Mouse (Mus musculus) kidney, postnatal 25 days (tissue): ENCODE data around the gene Col1a2.
A peak's percentile ranks its signal among the peaks of the same experiment; 100 is the strongest.

ENCODE experiments used
- DNase-seq, 2 experiments: peaks; one replicate each; pipeline ENCODE4 v3.0.0; 2021; ENCODE audit warnings: mixed read lengths in 2 of 2

The Col1a2 gene

DNA sequence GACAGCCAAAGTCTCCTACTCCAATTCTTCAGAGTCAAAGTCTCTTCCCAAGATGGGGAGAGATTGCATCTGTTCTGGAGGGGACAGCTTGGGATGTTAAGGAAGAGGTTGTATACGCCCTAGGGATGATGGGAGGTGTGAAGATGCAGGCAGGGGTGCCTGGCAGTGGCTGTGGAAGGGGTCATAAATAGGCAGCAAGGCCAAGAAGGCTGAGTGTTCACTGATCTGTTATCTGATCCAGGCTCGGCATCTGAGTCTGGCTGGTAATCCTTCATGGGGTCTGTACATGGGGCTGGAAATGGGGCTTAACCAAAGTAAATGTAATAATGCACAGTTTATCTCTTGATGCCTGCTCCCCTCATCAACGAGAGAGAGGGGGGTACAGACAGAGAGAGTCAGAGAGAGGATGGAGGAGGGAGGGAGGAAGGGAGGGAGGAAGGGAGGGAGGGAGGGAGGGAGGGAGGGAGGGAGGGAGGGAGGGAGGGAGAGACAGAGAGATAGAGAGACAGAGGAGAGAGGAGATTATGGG, at the start of gene Col1a2:
Gene Col1a2, plus strand, starts transcription at position 212 of the 529 bp plus-strand sequence.
- no peak for DNase-seq

DNA sequence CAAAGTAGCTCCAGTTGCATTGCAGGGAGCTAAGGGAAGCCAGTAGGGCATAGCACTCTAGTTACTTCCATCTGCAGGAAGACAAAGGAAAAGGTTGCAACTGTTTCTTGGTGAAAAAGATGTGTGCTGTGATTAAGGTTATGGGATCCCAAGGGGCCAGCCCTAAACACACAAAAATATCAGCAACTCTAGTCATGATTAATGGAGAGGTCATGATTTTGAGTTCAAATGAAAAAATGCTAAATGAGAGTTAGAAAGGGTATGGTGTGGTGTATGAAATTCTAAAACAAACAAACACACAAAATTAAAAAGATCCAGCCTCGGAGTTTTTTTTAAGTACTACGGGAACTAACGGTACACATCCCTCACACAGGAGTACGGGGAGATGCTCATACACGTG, 49.1 kb upstream of the Col1a2 start:
- DNase-seq: no peak

DNA sequence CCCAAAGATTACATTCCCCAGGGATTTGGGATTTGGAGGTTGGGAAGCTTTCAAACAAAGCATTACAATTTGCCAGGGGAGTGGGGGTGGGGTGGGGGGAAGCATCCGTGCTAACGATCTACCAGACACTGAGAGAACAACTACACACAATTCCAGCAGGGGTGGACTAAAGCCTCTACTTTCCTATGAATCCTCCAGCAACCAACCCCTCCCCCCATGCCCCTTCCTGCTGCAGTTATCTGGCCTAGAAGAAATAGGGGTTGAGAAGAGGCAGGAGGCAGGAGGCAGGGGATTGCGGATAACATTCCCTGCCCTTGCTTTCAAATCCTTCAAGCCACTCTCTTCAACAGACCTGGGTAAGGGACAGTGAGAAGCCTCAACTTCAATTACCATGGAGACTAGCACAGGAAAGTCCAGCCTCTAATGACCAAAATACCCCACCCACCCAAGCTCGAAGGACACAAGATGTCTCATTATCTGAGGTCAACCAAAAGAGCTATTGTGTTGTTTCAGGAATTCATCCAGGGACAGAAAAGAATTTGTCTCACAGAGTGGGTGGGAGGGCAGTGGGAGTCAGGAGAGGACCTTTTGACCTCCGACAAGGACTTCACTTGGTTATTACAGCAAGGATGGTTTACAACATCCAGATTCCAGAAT, 48.5 kb upstream of the Col1a2 start:
- peak; percentile 37 to 38 for DNase-seq

DNA sequence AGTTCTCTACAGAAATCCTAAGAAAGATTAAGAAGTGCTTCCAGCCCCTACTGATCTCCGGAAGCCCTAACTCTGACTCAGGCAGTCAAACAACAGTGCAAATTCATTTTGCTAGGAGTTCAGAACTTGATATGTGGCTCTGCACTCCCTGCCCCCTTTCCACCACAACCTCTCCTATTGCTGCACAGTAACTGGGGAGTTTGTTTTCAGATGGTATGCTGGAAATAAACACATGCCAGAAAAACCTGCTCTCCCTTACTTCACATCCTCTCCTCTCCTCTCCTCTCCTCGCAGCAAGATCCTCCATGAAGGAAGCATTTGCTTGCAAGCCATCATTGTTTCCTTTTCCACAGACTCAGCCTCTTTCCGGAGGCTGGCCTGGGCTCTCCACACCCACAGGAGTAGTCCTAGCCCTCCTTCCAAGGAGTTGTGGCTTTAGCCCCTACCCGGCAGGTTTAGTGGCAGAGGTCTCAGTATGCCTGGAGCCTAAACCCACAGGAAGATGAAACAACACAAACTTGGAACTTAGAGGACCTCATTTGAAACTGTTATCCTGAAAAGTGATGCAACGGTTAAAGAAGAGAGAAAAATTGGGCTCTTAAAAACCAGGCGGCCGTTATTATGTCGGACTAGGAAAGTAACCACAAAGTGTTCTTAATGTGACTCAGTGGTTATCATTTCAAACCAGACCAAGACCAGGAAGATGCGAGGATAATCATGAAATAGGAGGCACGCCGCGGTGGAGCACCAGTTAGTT, 47.7 kb upstream of the Col1a2 start:
- no peak for DNase-seq

DNA sequence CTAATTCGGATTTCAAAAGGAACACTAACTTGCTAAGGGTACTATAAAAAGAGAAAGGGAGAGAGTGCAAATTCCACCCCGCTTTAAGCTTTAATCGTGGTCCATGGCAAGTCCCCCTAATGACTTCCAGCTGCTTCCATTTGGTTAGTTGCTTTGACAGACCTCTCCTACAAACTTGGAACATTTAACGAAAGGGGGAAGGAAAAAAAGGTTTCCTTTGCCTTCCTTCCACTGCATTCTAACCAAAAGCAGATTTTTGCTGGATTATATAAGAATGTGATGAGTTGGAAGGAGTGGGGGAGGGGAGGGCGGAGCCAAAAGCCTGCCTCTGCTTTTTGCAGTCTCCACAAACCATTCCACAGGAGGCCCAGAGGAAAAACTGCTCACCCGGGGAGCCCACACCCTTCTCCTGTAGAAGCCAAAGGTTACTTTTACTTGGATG, 47.0 kb upstream of the Col1a2 start:
- DNase-seq: peak; percentile 69 to 70

DNA sequence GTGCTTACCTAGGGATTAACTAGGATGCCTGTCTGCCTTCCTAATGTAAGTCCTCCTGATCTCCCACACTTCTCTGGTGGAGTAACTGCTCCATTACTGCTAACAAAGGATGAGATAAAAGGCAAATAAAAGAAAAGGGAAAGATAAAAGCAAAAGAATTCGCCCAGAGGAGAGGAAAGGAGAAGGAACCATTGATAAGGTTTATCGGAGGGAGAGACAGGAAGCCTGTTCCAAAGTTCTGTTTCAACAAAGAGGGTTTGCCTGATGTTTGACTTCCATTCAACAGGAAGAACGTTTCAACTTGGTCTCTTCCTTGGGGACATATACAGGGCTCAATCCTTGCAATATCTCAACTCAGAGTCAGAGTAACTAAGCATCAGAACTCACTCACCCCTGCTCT, 39.3 kb upstream of the Col1a2 start:
- no peak for DNase-seq

DNA sequence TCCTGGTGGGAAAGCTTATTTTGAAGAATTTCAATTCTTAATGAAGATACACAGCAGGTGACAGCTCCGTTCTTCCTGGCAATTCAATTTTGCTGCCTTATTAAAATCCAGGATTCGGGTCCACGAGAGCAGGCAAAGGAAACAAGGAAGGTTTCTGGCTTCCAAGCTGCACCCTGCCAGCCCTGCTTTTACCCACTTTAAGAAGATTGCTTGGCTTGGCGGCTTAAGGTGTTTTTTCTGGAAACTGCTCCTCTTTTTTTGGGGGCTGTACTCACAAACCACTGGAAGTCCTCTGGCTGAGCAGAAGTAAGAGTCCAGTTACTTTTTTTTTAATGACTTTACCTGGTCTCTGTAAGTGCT, 21.1 kb upstream of the Col1a2 start:
- DNase-seq: no peak

DNA sequence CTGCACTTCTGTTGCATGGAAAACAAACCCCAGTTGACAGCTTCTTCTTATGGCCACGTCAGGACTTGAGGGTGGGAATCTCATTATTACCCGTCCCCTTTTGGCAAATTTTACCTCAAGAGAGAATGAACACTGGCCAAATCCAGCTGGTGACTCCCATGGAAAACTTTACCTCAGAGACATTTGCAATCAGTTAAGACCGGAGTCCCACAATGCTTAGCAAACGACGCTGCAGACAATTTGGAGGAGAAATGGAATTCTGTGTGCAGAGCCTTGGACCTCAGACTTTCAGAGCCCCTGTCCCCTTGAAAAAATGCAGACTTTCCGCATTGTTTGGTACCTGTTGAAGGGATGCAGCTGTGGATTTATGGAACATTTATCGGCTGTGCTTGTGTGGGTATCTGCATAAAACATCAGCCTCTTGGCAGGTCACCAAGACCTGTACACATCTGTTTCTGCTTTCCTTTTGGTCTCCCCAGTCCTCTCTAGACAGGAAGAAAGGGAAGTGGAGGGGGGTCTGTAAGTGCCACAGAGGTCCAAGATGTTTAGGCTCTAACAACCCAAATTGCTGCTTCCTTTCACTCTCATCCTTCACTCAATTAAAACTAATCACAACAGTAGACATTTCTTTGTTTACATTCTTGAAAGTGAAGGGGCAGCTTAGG, 20.5 kb upstream of the Col1a2 start:
- DNase-seq: no peak

DNA sequence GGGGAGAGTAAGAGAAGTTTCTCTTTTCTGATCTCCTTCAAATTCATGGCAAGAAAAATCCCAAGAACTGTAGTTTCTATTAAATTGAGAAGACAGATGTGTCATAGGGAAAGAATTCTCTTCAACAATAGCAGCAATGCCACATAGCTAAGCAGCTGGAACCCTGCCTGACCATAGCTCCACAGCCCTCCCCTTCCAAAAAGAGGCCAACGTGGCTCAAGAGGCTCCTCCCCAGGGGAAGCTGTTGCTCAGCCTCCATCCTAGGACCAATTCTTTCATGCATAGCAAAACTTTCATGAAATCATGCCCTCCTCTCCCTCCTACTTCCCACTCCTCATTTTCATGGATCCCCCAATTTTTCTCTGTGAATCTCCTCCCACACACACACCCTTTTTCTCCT, 16.3 kb upstream of the Col1a2 start:
- DNase-seq: peak; percentile 60 to 65

DNA sequence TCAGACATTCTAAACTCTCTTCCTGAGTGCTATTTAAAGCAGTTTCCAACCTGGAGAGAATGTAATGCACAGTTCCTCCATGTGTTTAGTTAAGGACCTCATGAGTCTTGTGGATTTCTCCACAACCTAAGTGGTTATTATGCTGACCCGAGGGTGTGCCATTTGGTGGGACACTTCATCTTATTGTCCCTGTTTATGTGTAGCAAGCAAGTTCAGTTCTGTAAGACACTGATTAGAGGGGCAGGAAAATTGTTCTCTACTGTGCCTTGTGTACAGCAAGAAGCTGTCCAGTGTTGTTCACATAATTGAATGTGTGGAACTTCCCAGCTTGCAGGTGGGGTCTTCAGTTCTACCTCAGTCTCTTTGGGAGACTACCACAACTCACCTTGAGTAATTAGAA, 15.6 kb upstream of the Col1a2 start:
- DNase-seq: no peak

DNA sequence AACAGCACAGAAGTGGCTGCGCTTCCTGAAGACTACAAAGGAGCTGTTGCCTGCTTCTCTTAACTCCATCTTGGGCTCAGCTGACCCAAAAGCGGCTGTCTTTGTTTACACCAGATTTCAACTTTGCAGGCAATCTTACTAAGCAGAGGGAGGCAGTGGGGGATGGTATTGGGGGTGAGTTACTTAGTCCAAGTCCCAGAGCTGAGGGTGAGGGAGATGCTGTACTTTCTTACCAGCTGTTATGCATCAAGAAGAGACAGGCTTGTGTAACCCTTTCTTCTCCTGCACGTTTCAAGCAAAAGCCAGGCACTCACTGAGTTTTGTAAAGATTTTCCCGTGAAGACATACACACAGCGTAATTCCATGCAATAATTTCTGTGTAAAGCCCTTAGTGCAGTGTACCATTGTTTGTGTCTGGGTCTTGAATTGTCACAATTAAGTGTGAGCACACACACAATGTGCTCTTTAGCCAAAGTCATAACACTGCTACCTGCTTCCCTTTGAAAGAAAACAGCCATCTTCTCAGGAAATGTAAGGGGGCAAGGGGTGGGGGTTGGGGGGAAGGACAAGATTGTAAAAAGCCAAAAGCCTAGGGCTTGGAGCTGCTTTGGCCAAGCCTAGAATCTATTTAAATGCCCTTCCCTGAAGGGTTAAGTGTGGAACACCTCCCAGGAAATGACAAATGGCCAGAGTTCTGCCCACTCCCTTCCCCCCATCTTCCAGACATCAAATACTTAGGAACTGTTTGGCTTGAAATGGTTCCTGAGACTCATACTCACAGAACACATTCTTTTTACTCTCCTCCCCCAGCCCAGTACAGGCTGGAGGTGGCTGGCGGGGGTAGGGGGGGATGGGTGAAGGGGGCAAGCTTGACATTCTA, 15.0 kb upstream of the Col1a2 start:
- peak; percentile 67 to 80 for DNase-seq

DNA sequence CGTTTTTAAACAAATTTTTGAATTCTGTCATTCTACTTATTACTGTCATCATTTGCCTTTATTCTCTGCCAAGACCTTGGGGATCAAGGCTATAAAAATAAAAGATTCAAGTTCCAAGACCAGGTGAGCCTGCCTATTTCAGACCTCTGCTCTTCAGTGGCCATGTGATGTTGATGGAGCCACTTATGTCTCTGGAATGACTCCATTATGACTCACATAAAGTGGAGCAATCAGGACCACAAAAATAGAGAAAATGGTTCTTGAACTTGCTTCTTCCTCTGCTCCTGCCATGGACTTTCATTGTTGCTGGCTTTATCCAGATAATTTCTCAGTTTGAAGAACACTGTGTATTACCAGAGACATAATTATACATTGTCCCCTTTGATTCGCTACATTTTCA, 10.9 kb upstream of the Col1a2 start:
- no peak for DNase-seq

DNA sequence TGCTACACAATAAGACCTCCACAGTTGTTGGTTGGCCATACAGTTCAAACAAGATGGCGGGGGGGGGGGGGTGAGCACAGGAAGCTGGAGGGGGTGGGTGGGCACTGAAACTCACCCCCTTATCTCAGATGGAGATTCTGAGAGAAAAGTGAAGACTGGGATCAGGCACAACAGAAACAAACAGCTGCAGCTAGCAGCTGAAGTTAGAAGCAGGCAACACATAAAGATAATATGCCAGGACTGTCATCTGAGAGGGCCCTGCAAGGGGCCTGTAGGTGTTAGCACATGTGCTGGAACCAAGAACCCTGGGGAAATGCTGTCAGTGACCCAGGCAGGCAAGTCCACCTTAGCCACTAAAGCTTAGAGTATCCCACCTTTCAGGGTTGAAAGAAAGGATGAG, 8.2 kb upstream of the Col1a2 start:
- no peak for DNase-seq

DNA sequence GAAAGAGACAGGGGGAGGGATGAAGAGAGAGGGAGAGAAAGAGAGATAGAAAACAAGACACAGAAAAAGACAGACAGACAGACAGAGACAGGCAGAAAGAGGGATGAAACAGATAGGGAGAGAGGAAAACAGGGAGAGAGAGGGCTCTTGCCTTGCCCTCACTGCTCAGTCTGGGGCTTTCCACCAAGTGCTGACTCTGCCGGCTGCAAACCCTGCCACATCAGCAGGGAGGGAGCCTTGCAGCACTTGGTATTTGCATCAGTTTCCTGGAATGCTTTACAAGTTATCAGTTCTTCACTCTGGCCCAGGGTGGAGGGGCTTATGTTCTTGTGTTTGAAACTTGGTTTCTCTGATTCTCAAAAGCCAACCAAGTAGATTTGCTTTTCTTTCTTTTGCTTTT, 1.5 kb upstream of the Col1a2 start:
- peak in 1 of 2 experiments; percentile 10 for DNase-seq

DNA sequence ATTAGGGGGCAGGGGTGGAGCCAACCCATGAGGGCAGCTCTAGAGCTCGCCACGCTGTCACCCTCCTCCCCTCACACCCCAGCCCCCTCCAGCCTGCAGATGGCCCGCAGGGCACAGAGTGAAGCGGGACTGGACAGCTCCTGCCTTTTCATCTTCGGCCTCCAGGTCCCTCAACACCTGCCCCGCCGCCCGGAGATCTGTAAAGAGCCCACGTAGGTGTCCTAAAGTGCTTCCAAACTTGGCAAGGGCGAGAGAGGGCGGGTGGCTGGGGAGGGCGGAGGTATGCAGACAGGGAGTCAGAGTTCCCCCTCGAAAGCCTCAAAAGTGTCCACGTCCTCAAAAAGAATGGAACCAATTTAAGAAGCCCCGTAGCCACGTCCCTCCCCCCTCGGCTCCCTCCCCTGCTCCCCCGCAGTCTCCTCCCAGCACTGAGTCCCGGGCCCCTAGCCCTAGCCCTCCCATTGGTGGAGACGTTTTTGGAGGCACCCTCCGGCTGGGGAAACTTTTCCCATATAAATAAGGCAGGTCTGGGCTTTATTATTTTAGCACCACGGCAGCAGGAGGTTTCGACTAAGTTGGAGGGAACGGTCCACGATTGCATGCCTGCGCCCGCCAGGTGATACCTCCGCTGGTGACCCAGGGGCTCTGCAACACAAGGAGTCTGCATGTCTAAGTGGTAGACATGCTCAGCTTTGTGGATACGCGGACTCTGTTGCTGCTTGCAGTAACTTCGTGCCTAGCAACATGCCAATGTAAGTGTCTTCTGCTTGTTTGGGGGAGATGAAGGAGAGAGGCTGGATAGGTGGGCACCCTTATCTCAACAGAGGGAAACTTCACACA, 764 bp downstream of the Col1a2 start:
- DNase-seq: peak; percentile 56 to 74

DNA sequence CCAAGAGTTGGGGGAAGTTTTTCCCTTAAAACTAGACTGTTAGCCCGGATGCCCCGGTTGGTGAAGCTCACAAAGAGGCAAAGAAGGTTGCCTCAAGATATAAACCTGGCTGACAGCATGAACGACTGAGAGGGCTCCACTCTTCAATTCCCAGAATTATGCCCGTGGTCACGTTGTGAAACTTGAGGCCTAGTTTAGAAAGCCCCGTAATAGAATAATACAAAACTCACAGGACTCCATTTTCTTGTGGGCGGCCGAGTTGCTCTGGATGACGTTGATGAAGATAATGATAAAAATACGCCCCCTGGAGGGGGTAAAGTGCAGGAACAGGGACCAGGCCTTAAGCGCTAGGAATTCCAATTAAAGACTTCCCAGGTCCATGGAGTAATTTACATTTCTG, 1.5 kb downstream of the Col1a2 start:
- peak in 1 of 2 experiments; percentile 27 for DNase-seq

DNA sequence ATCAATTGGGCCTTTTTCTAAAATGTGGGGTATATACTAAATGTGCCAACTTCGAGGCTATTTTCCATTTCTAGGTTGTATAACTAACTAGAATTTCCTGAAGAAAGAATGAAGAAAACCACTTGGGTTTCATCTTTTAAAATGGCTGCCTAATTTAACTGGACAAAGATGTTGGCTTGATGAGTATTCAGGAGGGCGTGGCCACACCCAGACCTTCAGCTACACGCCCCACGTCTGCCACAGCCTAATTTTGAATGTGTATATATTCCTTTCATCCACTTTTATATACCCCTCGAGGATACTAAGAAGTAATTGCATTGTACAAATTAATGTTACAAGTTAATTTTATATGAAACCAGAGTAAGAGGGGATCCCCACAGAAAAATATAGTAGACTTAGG, 2.2 kb downstream of the Col1a2 start:
- DNase-seq: no peak

DNA sequence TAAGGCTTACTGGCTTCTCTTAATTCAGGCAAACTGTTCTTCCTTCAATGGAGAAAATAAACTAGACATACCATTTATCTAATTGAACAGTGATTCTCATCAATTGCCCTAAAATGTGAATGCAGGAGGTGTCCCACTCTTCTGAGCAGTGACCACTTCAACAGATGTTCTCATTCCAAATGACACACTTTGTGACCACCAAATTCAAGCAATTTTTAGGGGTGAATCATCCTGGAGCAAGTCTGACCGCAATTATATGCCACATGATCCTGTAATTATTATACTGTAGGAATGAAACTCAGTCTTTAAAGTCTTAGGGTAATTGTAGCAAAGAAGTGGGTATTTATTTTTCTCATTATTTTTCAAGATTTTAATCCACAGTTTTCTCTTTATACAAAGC, 2.7 kb downstream of the Col1a2 start:
- no peak for DNase-seq

DNA sequence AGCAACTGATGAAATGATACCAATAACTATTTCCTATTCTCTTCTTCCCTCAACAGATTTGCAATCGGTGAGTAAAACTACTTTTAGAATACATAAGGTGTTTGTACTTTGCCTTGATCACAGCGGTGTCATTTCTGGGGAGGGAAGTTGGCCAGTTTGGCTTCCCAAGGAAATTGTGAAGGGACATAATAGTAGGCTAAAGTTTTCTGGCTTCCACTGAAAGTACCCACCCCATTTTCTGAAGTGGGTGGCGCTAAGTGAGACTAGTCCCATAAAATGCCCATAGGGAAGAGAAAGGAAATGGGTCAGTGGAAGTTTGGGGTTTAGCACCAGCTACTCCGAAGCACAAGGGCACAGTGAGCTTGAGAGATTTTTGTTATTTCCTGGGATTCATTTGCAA, 3.7 kb downstream of the Col1a2 start:
- no peak for DNase-seq

DNA sequence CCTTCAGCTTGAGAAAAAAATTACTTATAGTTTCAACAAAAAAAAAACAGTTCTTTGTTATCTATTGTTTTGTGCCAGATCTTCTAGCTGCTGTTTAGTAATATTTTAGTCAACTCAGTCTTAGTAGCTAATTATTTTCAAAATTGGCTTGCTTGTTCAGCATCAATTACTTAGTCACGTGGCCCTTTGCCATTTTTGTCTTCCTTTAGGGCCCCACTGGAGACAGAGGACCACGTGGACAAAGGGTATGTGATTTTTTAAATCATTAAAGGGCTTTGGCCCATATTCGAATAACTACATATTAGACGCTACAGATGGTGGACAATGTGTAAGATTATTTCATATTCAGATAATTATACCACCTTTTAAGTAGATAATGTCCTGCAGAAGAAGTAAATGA, 4.8 kb downstream of the Col1a2 start:
- no peak for DNase-seq

DNA sequence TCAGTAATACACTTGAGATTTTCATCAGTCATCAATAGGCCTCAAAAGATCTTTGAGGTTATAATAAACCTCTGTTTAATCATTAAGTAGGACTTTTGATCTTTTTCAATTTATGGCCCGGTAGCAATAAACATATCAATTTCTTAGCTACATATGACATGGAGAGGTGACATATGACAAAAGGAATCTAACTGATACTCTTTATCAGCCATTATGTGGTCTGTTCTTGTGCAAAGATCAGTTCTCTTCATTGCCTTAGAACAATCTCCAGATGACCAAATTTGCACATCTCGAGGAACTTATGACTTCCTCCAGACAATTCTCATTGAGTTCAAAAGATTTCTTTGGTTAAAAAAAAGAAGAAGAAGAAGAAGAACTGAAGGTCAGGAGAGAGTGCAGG, 10.1 kb downstream of the Col1a2 start:
- DNase-seq: no peak

DNA sequence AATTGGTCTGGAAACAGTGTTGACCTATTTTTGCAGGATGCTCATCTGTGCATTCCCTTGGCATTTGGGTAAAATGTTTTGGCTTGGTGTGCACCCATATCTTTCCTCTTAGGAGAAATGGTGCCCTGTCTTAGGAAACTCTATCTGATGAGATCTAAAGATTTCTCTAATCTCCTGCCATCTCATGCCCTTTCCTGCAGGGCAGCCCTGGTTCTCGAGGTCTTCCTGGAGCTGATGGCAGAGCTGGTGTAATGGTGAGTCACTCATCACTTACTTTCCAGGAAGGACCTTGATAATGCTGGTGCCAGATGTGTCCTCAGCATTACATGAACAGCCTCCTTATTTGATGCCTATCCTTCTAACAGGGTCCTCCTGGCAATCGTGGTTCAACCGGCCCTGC, 16.4 kb downstream of the Col1a2 start:
- DNase-seq: no peak
